Mouse (Mus musculus) forebrain, postnatal 0 days (tissue): ENCODE results near the gene Kcnq2. TPM values are rescaled to one million over a fixed set of nuclear protein-coding genes. Genes with fewer than 3 reads are reported as not detected.

Source experiments
- ATAC-seq: fragments of 200-750 bp; cut with Nextera tagmentation; 2 replicates; pipeline ENCODE4 v1.8.0; 2017; ENCODE audit warnings: mild to moderate bottlenecking, moderate library complexity
- DNase-seq: peaks from one replicate; pipeline ENCODE4 v3.0.0-alpha.2; 2015
- H3K27ac ChIP-seq: fragments of 300-500 bp; sonication (generic); 2 replicates; pipeline ENCODE4 v1.5.1; 2014; ENCODE audit warnings: low read depth, mild to moderate bottlenecking, antibody characterized with exemption, low read length, moderate library complexity, mixed read lengths
- H3K27me3 ChIP-seq: fragments of 300-500 bp; sonication (generic); 2 replicates; pipeline ENCODE4 v1.6.1; 2014; ENCODE audit warnings: mild to moderate bottlenecking, low read length, mixed read lengths; ENCODE audit not compliant: insufficient read depth
- H3K36me3 ChIP-seq: fragments of 300-500 bp; sonication (generic); 2 replicates; pipeline ENCODE4 v1.6.1; 2014; ENCODE audit warnings: mild to moderate bottlenecking, moderate library complexity; ENCODE audit not compliant: insufficient read depth
- H3K4me1 ChIP-seq: fragments of 300-500 bp; sonication (generic); 2 replicates; pipeline ENCODE4 v1.6.1; 2014; ENCODE audit warnings: antibody characterized with exemption; ENCODE audit not compliant: insufficient read depth
- H3K4me2 ChIP-seq: fragments of 300-500 bp; sonication (generic); 2 replicates; pipeline ENCODE4 v1.6.1; 2014; ENCODE audit warnings: low read depth, mild to moderate bottlenecking, moderate library complexity
- H3K4me3 ChIP-seq: fragments of 300-500 bp; sonication (generic); 2 replicates; pipeline ENCODE4 v1.5.1; 2014; ENCODE audit warnings: low read depth, low read length, mixed read lengths
- H3K9ac ChIP-seq: fragments of 300-500 bp; sonication (generic); 2 replicates; pipeline ENCODE4 v1.6.1; 2014; ENCODE audit warnings: mild to moderate bottlenecking
- H3K9me3 ChIP-seq: fragments of 300-500 bp; sonication (generic); 2 replicates; pipeline ENCODE4 v1.6.1; 2016; ENCODE audit warnings: low read length
- CTCF ChIP-seq: sonication (generic); IDR thresholded peaks from 2 replicates; pipeline ENCODE4 v1.5.1; 2016; ENCODE audit warnings: antibody characterized with exemption, control low read depth, low read depth
- WGBS: fragments of 180-500 bp; shearing (Covaris S2); extraction: QIAGEN DNeasy Blood & Tissue Kit; methylation state at CpG from one replicate; pipeline ENCODE4 v1.1.7; 2014; 5-methylcytosine and 5-hydroxymethylcytosine counted together
- polyA plus RNA-seq: library from polyadenylated mRNA; unstranded; fragments of >200 nt; fragmentation: Nextera tagmentation; extraction: Ambion mirVana; gene quantifications from 2 replicates; pipeline ENCODE4 v1.2.1, GENCODE M21; 2015
- total RNA-seq: library from RNA; depleted of rRNA; stranded (reverse); fragments of >200 nt; gene quantifications from 2 replicates; pipeline ENCODE4 v1.2.3, GENCODE M21; 2014

The Kcnq2 gene
- total and polyA plus RNA-seq, 2 experiments from 2014 or later: 31.7 to 134 TPM

GRCm38 (mm10) chr2:181065827-181066226, 69.3 kb downstream of the Kcnq2 start:
- no peaks in the 10 kb centered on the region for H3K36me3 ChIP-seq
- H3K27ac ChIP-seq: no peak overlapping the region
- H3K4me3 ChIP-seq: no peak overlapping the region
- H3K27me3 ChIP-seq: no peaks in the 10 kb centered on the region
- no peak overlapping the region for H3K9ac ChIP-seq
- ATAC-seq: no peak
- no peaks in the 10 kb centered on the region for H3K9me3 ChIP-seq
- no peak for DNase-seq
- no peak for TF ChIP-seq CTCF
- no peak overlapping the region for H3K4me2 ChIP-seq
- no peaks in the 10 kb centered on the region for H3K4me1 ChIP-seq
- WGBS: 61% methylated on average over 4 of the region's 4 CpGs

GRCm38 (mm10) chr2:181060127-181060526, 75.0 kb downstream of the Kcnq2 start:
- no peak overlapping the region for H3K9ac ChIP-seq
- peaks cover 7% of the 10 kb centered on the region for H3K4me1 ChIP-seq
- no peak overlapping the region for H3K4me2 ChIP-seq
- no peaks in the 10 kb centered on the region for H3K27me3 ChIP-seq
- WGBS: 14% methylated on average over 5 of the region's 5 CpGs
- no peaks in the 10 kb centered on the region for H3K9me3 ChIP-seq
- peak; percentile 97 for TF ChIP-seq CTCF
- no peak overlapping the region for H3K27ac ChIP-seq
- ATAC-seq (peak; percentile 76), DNase-seq (peak; percentile 88)
- H3K36me3 ChIP-seq: no peaks in the 10 kb centered on the region
- no peak overlapping the region for H3K4me3 ChIP-seq

- Histone ChIP-seq H3K4me2 (no peak overlapping the region), H3K9ac (no peak overlapping the region), H3K36me3 (no peaks in the 10 kb centered on the region), H3K9me3 (no peaks in the 10 kb centered on the region), H3K4me1 (peaks cover 7% of the 10 kb centered on the region), H3K27me3 (no peaks in the 10 kb centered on the region), H3K4me3 (no peak overlapping the region), H3K27ac (no peak overlapping the region)
- DNase-seq: no peak
- no peak for TF ChIP-seq CTCF
- ATAC-seq: no peak
- 65% methylated on average over 3 of the region's 3 CpGs for WGBS
These were observed 76.9 kb downstream of the Kcnq2 start for GRCm38 (mm10) chr2:181058193-181058592.

- DNase-seq (no peak), ATAC-seq (peak; percentile 50; the same call in 1 of the 2 replicates)
- 39% methylated on average over 8 of the region's 8 CpGs for WGBS
- Histone ChIP-seq H3K27ac (no peak overlapping the region), H3K27me3 (no peaks in the 10 kb centered on the region), H3K4me1 (peaks cover 7% of the 10 kb centered on the region), H3K36me3 (no peaks in the 10 kb centered on the region), H3K9me3 (no peaks in the 10 kb centered on the region), H3K4me2 (no peak overlapping the region), H3K4me3 (no peak overlapping the region), H3K9ac (no peak overlapping the region)
- TF ChIP-seq CTCF: no peak
These were observed 77.8 kb downstream of the Kcnq2 start for GRCm38 (mm10) chr2:181057341-181057740.

GRCm38 (mm10) chr2:181052171-181052570, 82.9 kb downstream of the Kcnq2 start:
- Histone ChIP-seq H3K9ac (no peak overlapping the region), H3K9me3 (no peaks in the 10 kb centered on the region), H3K4me3 (no peak overlapping the region), H3K4me2 (no peak overlapping the region), H3K4me1 (peaks cover 2% of the 10 kb centered on the region), H3K36me3 (no peaks in the 10 kb centered on the region), H3K27ac (no peak overlapping the region), H3K27me3 (no peaks in the 10 kb centered on the region)
- no peak for TF ChIP-seq CTCF
- DNase-seq: no peak
- no peak for ATAC-seq
- WGBS: 78% methylated on average over 1 of the region's 1 CpGs

GRCm38 (mm10) chr2:181048986-181049385, 86.1 kb downstream of the Kcnq2 start:
- DNase-seq (no peak), ATAC-seq (no peak)
- 84% methylated on average over 9 of the region's 9 CpGs for WGBS
- Histone ChIP-seq H3K9ac (no peak overlapping the region), H3K36me3 (no peaks in the 10 kb centered on the region), H3K4me2 (no peak overlapping the region), H3K4me1 (no peaks in the 10 kb centered on the region), H3K4me3 (no peak overlapping the region), H3K9me3 (no peaks in the 10 kb centered on the region), H3K27ac (no peak overlapping the region), H3K27me3 (no peaks in the 10 kb centered on the region)
- TF ChIP-seq CTCF: no peak

- H3K4me2 ChIP-seq: no peak overlapping the region
- DNase-seq (no peak), ATAC-seq (no peak)
- H3K36me3 ChIP-seq: no peaks in the 10 kb centered on the region
- no peak for TF ChIP-seq CTCF
- no peak overlapping the region for H3K4me3 ChIP-seq
- WGBS: 53% methylated on average over 7 of the region's 7 CpGs
- H3K27ac ChIP-seq: no peak overlapping the region
- H3K9me3 ChIP-seq: no peaks in the 10 kb centered on the region
- no peaks in the 10 kb centered on the region for H3K27me3 ChIP-seq
- H3K9ac ChIP-seq: no peak overlapping the region
- H3K4me1 ChIP-seq: no peaks in the 10 kb centered on the region
These were observed 86.7 kb downstream of the Kcnq2 start for GRCm38 (mm10) chr2:181048252-181048945.
